ENCODE assay signal across 24 mouse cellular contexts in the genomic region with DNA sequence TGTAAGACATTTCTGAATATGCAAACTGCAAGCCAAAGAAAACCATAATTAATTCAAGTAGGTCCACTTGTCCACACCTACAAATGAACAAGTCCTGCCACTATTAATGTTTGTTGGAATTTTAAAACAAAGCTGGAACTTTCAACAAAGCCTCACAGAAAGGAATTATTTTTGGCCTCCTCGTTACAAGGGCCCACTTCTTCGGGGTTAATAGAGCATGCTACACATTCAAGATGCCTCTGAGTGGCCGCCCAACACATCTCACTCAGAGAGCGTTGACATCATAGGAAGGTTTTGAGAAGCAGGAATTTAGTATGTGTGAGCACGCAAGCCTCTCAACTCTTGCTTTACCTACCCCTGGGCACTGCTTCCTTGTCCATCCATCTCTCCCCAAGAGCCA. TPM values are rescaled to one million over a fixed set of nuclear protein-coding genes. Genes with fewer than 3 reads are reported as not detected.
DNase-seq lines count a peak whose midpoint lies in the region; ATAC-seq and TF ChIP-seq lines count a peak whose summit lies in the region.
"Had no signal": no experiment of that assay in that cellular context is flagged by ENCODE, and none has a peak within 500 bp of the region (broad histone marks: within the 10 kb centered on the region; RNA-seq: fewer than 3 reads in every experiment).

No protein-coding gene starts in this region.

- H3K36me3 ChIP-seq in kidney, embryonic 16.5 days (ENCODE audit: insufficient read depth, low read length): no peaks in the 10 kb centered on the region
- H3K36me3 ChIP-seq: G1E had no signal

- peak; percentile 87 for DNase-seq in Muller cell, postnatal 12 days (ENCODE audit: inconsistent ontology term)
- peak; percentile 11 for DNase-seq in brain, embryonic 14.5 days (ENCODE audit: low read depth)
- DNase-seq in retina, embryonic 14.5 days (ENCODE audit: low spot score): peak; percentile 44
- peak; percentile 84 for DNase-seq in retina, postnatal 1 day
- no peak for DNase-seq in thymus, postnatal 25 days
- DNase-seq in frontal cortex, postnatal 14 days (ENCODE audit: low spot score in 2 of 2): no peak
- DNase-seq in left cerebral cortex, adult 9 months (ENCODE audit: low spot score in 2 of 2): no peak
- DNase-seq: adrenal gland, adult 2 months; adrenal gland, adult 8-10 months; adrenal gland, postnatal 10 days; adrenal gland, postnatal 14 days; adrenal gland, postnatal 25 days; adrenal gland, postnatal 36 days; B cell, adult 2 months; cerebellum, adult 11 months; cerebellum, adult 11-12 months; cerebellum, adult 18-20 months; cerebellum, adult 2 months had no signal

- 65% methylated on average over 5 of the region's 5 CpGs for WGBS in kidney, embryonic 16.5 days

- ATAC-seq in kidney, embryonic 16.5 days (ENCODE audit: low FRiP score, low TSS enrichment): no peak
- ATAC-seq: activated CD4-positive, CD25-positive, alpha-beta regulatory T cell, adult 4 months; CD4-positive, CD25-positive, alpha-beta regulatory T cell, adult 4 months; Patski had no signal

- no peak for TF ChIP-seq POLR2A in brain, embryonic 14.5 days (IDR thresholded peaks at IDR 0.05; ENCODE audit: borderline replicate concordance, extremely low read depth, insufficient read depth, insufficient read length, poor library complexity, severe bottlenecking)

- 0 out of 2 replicates have a peak, but pooled peaks cover 4% of the 10 kb centered on the region for H3K4me1 ChIP-seq in kidney, embryonic 16.5 days (ENCODE audit: insufficient read depth, low read length)

- H3K9me3 ChIP-seq in kidney, embryonic 16.5 days (ENCODE audit: low read length): no peaks in the 10 kb centered on the region
- H3K9me3 ChIP-seq: G1E had no signal

- no peaks in the 10 kb centered on the region for H3K27me3 ChIP-seq in kidney, embryonic 16.5 days (ENCODE audit: insufficient read depth, low read length)
- H3K27me3 ChIP-seq: CH12.LX, Patski had no signal

- no peak overlapping the region for H3K4me2 ChIP-seq in kidney, embryonic 16.5 days (replicated peaks; ENCODE audit: low read depth, low read length)

- no peak overlapping the region for H3K4me3 ChIP-seq in kidney, embryonic 16.5 days (ENCODE audit: low read length)

- H3K27ac ChIP-seq in kidney, embryonic 16.5 days (ENCODE audit: low read length): no peak overlapping the region

- H3K9ac ChIP-seq in kidney, embryonic 16.5 days (replicated peaks; ENCODE audit: low read length): no peak overlapping the region

- no peak for TF ChIP-seq CTCF in brain, embryonic 14.5 days (IDR thresholded peaks at IDR 0.05; ENCODE audit: borderline replicate concordance, extremely low read depth, insufficient read depth, insufficient read length)

RNA-seq across cellular contexts. Expression of a gene that starts 50.0 kb away (rescaled TPM):
- polyA plus RNA-seq in brain, embryonic 14.5 days (2012; rRNA removed): 4.5 and 8.1 TPM in 2 replicates
- polyA plus RNA-seq in kidney, embryonic 16.5 days (2015; fragmentation: Nextera tagmentation; extraction: Ambion mirVana): 19.2 and 19.7 TPM in 2 replicates
- polyA plus RNA-seq: activated CD4-positive, CD25-positive, alpha-beta regulatory T cell, adult 4 months had no signal

Comparison
In these comparisons a context has a peak if more than half of its experiments do, and no peak if none do; other contexts are left out.
1. DNase-seq: peak in Muller cell, postnatal 12 days (single experiment), brain, embryonic 14.5 days (single experiment), retina, embryonic 14.5 days (single experiment) and retina, postnatal 1 day (single experiment); none in thymus, postnatal 25 days (single experiment), frontal cortex, postnatal 14 days (0 of 2) and left cerebral cortex, adult 9 months (0 of 2).